Mouse (Mus musculus) gastrocnemius, postnatal 25 days (tissue): ENCODE measurements at regions not wholly inside any gene's neighbourhood (a gene's known extent, or its start where the extent isn't known, plus 50 kb on each side); places are given as distances from the start of the nearest gene placed in this dataset.

Experiments
- DNase-seq: peaks from one replicate; pipeline ENCODE4 v3.0.0; 2022

DNA sequence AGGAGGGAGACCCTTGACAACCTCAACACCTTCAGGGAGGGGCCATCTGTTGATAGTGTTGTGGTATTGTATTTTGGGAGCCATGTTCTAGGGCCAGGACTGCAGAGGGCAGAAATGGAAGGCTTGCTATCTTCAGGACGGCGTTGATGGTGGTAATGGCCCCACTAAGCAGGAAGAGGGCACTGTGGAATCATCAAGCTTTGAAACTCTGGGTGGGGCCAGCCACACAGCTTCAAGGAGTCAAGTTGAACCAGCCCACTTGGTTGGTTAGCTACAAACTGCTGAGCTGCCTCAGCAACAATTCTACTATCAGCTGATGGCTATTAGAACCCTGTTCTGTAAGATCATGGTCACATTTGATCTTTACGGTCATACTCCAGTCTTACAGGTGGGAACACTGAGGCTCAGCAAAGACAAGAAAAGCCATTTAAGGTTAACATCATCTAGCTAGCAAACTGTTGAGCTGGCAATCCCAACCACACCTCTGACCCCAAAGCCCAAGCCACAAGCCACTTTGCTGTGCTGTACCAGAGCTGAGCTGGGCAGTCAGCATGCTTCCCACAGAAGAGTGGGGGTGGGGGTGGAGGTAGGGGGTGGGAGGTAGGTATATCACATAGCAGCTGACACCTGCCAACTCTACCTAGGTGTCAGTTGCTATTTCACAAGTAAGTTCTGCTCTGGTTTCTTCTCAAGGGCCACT lies 203.9 kb downstream of the Uaca start:
- DNase-seq: no peak

DNA sequence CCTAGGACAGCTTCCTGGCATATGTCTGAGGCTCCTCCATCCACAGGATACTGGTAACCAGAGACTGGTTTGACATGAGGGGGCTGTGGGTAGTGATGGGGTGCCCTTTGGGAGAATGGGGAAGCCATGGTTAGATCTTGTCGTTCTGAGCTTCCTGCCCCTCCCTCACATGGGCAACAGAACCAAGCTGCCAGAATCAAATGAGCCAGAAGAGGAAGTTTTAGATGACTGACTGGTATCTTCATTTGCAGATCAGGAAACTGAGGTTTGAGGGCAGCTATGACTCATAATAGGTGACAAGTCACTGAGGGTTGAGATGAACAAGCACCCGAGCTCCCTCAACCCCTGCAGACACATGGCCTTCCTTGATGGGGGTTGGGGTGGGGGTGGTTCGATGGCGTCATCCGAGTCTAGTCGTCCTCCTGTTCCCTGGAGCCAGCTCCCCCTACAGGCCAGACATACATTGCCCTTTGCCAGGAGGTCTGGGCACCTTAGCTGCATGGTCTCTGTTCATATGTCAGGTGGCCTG lies 204.7 kb downstream of the Uaca start:
- peak; percentile 17 for DNase-seq

DNA sequence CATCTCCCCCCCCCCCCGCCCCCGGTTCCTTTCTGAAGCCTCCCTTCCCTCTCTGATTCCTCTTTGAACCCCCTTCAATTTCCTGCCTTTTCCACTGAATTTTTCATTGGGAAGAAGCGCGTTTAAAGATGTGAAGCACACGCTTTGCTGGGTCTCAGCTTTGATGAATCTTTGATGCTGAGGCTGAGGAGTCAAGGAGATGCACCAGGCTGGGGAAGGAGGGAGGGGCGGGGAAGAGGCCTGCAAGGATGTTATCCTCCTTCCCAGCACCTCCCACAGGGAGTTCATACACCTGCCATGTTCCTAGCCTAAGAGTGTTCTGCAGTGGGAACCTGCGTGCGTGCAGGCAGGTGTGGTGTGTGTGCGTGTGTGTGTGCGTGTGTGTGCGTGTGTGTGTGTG lies 205.9 kb downstream of the Uaca start:
- no peak for DNase-seq

DNA sequence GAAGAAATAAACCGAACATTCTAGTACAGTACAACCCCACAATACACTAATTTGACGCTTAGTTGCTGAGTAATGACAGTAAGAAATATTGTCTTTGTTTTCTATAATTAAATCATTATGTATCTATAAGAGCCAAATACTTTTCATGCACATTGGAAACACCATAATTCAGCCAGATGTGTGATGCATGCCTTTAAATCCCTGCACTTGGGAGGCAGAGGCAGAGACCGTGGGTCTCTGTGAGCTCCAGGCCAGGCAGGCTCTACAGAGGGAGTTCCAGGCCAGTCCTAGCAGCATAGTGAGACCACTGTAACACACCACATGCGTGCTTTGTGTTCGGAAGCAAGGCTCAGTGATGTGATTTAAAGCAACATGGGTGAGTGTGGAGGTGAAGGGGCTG lies 208.2 kb downstream of the Uaca start:
- DNase-seq: no peak

DNA sequence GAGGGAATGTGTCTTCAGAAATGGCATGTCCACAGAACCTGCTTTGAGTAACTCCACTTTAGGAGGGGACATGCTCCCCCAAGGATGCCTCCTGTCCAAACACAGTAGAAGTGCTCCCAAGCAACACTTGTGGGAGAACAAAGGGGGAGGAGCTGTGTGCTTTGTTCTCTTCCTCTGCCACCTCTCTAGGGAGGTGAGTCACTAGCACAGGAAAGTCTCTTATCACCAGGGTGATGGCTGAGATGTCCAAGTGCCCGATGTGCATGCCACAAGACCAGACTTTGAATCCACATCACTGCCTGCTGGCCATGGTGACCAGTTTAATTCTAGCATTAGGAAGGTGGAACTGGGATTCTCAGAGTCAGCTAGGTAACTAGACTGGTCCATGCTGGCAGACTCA lies 214.1 kb downstream of the Uaca start:
- no peak for DNase-seq

DNA sequence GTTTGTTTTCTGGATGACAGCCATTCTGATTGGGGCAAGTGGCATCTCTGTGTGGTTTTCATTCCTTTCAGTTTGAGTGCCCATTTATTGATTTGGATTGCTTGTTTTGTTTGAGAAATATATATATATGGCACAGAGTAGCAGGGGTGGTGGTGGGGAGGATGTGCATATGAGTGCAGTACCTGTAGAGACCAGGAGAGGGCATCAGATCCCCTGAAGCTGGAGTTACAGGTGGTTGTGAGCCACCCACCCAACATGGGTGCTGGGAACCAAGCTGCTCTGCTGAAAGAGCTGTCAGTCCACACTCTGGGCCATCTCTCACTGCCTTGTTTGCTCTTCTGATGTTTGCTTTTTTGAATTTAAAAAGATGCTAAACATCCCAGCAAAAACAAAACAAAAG lies 216.7 kb downstream of the Uaca start:
- no peak for DNase-seq

DNA sequence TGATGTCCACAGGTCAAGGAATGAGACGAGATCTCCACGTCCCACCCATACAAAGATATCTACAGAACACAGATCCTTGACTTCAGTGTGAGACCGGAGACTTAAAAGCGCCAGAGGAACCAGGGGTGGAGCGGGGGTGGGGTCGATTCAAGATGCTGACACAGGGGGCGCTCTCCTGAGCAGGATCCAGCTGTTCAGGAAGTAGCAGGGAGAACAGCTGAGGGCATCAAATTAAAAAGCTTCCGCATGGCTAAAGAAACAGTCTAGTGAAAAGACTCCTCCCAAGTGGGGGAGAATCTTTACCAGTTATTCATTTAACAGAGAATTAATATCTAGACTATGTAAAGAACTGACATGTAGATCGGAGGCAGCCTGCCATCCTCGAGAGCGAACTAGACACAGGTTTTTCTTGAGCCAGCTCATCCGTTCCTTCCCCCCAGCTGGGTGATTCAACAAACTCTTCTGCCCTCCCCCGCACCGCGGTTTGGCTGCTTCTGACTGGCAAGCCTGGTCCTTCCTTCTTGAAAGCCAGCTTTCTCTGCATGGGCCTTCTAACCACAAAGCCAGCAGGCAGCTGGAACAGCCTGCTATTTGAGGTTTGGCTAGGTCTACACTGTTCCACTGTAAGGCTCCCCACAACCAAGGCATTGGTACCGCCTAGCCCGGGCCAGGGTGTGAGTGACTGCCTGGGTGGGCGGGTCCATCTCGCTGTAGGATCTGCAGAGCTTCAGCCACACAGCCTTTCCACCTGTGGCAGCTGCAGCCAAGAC lies 218.6 kb downstream of the Uaca start:
- DNase-seq: peak; percentile 75

DNA sequence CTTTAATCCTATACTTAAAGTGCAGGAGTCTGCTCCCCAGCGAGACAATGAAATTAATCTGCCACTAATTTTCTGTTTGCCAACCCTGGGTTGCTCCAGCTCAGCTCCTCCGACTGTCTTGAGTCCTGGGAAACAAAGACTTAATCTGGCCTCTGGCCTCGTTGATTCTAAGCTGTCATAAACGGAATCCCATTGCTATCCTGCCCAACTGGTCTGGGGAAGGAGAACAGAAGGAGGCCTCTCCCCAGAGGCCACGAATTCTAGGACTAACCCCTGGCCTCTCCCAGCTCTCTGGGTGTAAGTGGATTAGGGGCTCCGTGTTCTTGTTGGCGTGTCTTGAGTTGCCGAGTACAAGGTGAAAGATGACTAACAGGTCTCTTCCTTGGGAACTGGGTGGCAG lies 219.8 kb downstream of the Uaca start:
- no peak for DNase-seq

DNA sequence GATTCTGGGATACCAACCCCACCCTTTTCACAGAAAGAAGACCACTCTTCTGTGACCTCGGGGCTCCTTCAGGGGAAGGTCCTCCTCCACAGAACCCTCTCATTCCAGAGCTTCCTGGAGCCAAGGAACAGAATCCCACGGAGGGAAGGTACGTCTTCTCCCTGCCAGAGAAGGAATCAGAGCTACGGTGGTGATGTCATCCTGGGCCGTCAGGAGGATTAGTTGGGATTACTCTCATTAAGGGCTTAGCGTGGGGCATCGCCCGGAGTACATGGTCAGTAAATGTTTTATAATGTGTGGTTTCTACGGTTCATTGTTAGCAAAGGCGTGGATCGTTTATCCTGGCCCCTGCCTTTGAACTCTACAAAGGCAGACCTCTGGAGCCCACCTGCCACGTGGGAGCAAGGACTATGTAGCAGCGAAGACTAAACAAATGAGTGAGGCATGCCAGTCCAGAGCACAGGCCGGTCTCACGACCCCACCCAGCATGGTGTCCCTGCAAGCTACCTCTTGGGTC lies 221.1 kb downstream of the Uaca start:
- DNase-seq: no peak

DNA sequence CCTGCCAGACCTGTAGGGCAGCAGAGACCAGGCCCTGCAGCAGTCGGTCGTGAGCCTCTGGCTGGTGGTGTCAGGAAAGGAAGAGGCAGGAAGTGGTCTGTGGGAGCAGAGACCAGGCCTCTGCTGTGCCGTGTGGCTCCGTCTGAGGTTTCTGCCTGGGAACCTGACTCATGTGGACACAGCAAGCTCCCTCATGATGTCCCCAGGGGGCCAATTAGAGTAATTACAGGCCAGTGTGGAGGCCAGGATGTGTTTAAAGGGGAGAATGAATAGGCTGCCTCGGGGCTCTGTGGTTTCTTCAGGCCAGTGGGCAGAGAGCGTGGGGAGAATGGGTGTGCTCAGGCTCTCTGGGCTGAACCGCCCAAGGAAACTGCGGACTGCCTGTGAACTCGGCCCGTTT lies 222.3 kb downstream of the Uaca start:
- no peak for DNase-seq

DNA sequence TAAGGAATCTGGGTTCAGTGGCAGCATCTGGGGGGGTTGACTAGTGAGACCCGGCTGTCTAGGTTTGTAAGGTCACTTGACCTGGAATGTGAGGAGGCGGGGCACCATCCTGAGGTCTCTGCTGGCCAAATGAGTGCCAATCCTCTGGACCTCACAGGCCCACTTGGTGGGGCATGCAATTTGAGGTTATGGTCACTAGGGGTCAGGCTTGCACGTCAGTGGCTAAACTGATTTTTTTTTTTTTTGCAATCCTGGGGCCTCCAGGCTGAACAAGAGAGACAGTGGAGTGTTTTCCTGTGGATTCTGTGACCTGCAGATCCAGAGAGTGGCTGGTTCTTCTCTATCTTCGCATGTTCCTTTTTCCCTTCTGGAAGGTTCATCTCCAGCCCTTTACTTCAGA lies 225.6 kb downstream of the Uaca start:
- no peak for DNase-seq

DNA sequence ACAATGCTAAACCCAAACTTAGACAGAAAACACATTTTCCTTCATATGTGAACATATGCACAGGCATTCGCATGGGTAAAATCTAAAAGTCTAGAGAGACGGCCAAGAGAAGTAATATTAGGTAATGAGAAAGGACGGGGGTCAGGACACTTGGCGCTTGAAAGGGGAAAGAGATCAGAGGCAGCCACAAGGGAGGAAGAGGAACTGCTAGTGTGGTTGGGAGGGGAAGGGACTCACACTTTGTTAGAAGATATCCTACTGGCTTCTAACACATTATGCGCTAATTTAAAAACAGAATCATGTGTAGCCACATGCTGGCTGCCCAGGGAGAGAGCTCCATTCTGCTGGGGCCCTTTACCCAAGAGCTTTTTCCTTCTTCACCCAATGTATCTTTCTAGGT lies 227.5 kb downstream of the Uaca start:
- DNase-seq: no peak

DNA sequence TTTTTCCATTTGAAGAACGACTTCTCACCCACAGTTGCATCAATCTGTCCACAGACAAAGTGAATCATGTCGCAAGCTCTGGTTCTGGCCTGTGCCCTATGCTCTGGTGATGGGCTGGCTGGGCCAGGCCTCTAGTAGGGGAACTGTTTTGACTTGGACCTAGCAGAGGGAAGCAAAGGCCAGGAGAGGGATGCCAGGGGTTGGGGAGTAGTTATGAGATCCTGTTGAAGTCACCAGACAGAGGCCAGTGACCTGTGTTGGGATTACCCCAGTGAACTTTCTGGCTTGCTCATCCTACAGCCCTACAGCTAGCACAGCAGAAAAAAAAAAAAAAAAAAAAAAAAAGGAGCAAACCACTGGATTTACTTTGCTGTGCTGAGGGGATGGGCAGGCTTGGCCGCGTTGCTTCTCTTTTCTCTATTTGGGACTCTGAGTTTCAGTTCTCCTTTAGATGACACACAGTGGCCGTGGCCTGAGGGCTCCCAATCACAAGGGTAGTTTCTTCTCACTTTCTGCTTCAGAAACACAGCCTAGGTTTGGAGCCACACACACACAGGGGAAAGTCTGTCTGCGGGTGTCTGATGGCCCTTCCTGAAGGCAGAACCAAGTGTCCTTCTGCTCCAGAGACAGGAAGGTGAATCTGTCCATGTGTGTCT lies 228.2 kb downstream of the Uaca start:
- peak; percentile 27 for DNase-seq

DNA sequence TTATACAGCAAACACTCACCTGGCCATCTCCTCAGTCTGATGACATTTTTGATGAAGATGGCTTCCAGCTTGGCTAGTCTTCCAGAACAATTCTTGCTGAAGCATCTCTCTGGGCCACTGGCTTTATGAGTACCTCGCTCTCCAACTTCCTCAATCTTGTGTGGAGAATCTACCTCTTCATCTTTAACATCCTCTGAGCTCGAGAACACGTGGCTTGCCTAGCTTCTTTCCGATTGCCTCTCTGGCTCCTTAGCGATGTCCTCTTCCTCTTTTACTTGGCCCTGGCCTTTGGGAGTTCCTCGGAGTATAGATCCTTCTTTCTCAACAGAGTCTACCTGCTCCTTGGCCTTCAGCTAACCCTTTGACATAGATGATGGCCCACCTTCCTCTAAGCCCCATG lies 231.0 kb downstream of the Uaca start:
- no peak for DNase-seq

DNA sequence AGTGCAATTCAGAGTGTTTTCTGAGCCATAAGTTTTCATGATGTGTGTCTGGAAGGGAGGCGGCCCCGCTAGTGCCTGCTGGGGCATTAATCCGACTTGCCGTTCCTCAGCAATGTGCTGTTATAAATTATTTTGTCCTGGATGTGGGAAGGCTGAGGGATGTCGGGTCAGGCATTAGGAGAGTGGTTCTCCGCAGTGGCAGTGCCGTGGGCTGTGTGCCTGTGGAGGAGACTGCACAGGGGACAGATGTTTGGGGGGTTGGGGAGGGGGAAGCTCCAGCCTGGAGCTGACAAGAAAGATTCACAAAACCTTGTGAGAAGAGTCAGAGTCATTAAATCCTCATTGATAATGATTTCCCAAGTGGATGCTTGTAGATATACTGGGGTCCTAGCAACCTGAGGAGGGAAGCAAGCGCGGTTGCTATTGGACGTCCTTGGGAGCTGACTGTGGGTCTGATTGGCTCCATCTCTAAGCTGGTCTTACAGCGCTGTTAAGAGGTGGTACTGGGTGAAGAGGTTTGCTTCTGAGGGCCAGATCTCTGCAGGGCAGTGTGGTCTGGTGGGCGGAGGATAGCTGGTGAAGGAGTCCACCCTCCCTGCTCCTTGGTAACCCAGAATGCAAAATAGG lies 234.5 kb downstream of the Uaca start:
- no peak for DNase-seq

DNA sequence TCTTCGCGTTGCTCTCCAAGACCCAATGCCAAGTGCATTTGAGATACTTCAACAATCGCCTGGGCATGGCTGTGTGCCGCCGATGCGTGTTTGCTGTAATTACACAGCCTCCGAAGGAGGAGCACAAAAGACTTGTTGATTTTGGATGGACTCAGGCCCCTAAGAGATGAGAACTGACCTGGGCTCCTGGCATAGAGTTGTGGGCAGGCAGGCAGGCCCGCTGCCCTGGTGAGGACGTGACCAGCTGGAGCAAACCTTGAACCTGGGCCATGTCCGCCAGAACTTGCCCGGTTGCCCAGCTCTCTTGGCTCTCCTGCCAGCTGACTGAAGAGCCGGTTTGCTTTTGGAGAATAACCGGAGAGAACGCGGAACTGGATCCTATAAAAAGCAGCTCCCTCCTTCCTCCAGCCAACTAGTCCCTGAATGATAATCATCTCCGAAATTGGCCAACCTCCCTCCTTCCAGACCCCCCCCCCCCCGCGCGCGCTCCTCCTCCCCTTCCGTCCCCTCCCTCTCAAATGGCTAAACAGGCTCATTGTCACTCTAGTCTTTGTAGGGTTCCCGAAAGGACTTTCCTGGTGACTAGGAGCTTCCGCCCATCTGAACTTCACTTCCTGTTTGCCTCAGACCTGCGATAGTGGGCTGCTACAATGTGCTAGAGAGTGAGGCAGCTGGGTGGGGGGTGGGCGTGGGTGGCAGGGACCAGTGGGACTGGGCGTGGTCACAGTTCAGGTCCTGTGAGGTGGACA lies 237.5 kb downstream of the Uaca start:
- peak; percentile 64 for DNase-seq

DNA sequence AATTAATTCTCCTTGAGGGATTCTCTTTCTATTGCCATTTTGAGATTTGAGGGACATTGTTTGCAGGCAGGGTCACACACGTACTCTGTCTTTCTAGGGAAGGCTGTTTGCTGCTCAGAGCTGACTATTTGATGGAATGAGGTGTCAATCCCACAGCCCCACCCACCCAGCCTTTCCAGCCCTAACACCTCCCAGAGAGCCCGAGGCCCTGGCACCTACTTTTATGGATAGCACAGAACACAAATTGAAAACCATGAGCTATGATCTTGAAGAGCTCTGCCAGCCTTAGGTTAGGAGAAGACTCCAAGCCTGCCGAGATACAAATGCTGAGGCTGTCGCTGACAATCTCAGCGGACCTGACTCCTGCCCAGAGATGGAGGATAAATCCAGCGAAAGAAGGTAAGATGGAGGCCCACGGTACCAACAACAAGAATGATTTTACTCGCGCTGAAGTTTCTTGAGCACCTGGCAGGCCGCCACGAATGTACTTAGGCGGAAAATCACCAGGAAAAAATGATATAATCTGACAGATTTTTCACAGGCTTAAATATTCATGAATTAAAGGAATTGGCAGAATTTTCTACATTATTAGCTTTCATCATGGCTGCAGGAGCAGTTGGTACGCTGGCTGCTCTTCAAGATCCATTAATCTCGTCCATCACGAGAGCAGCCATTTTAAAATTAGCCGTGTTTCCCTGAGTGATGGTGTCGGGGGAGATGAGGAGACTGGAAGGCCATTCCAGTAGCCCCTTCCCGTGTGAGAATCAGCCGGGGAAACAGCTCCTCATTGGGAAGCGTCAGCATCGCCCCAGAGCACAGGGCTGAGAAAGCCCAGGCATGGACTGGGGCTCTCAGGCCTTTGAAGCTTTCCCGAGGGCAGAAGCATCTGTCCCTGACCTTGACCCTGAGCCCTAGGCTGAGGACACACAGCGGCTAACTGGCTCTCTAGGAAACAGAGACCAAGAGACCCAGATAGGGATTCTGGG lies 238.4 kb downstream of the Uaca start:
- DNase-seq: no peak

DNA sequence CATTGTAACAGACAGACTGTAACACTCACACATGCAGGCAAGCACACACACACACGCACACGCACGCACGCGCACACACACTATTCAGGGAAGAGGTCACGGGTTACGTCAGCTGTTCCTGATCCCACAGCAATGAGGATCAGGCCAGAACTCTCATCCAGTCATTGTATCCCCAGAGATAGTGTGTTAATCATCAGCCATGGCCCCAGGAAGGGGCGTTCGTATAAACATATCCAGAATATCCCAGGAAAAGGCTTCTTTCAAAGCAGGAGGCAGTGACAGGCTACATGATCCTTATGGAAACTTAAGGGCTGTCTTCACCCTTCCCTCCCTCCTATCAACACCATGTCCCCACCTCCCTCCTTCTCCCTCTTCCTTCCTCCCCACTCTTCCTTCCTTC lies 239.3 kb downstream of the Uaca start:
- DNase-seq: no peak

DNA sequence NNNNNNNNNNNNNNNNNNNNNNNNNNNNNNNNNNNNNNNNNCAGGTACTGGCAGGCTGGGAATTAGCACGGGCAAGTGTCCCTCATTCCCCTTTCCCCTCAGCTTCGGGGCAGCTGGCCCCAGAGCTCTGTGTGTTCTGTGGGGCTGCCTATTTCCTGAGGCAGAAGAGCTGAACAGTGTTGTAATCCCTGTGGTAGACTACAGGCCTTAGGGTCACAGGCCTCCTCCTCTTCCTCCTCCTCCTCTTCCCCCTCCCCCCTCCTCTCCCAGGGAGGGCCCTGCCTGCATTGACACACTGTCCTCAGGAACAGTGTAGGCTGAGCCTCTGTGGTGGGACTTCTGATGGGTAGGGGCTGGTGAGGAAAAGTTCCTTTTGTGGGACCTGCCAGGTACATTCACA lies 247.7 kb downstream of the Uaca start:
- DNase-seq: no peak

DNA sequence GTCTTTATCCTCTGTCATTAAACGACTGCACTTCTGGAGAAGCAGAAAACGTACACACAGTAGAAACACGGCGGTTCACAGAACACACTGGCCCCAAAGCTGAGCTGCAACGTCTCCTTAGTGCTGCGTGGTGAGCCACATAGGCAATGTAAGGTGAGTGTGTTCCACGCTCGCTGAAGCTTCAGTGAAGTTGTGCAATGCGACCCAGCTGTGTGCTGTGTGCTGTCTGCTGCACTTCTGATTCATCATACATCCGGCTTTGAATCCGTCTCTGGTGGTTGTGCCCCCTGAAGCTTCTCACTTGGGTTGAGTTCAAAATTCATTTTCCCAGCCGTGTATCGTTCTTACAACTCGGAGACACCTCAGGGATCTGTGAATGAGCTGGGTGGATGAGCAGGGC lies 250.6 kb downstream of the Uaca start:
- no peak for DNase-seq

DNA sequence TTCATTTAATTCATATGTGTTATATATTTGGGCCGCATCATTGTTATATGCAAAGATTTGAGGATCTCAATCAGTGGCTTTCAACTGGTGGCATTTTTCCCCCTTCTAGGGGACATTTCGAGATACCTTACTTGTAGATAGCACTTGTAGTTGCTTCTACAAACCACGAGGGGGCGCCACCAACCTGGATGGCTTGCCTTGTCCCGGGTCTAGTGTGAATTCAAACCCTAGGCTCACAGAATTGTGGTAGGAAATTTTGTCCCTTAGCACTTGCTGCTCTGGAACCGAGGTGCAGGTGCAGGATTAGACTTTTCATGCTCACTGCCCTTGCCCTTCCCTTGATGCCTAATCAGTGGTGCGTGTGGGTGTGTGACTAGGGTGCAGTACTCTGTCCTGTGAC lies 252.2 kb downstream of the Uaca start:
- peak; percentile 44 for DNase-seq
